Mouse (Mus musculus): ENCODE measurements around the gene Vmn1r179.

DNA sequence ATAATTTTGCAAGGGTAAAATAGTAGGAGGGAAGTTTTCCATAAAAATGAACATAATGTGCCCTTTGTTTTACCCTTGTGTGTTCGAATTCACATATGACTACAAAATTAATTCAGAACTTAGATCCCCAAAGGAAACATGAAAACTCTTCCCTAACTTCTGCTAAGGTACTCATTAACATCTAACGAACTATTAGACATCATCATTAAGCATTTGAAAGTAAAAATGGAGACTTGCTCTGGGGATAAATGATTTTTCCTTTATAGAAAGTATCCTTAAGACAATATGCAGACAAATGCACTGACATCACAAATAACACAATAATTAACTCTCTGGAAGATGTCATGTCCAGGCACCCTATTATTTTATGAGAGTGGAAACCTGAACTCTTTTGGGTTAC, at the start of gene Vmn1r179:
- TF ChIP-seq IRF4 (IDR thresholded peaks at IDR 0.05; ENCODE audit: low read depth, low read length), result no peak
- no peak for TF ChIP-seq MAFK (IDR thresholded peaks at IDR 0.05; ENCODE audit: insufficient replicate concordance, low read length)
- TF ChIP-seq MAZ (IDR thresholded peaks at IDR 0.05; ENCODE audit: low read depth, low read length), result no peak
- TF ChIP-seq KAT2A (IDR thresholded peaks at IDR 0.05; ENCODE audit: insufficient replicate concordance, low read length), result no peak
- no peak for TF ChIP-seq MAX (IDR thresholded peaks at IDR 0.05; ENCODE audit: low read length)
- TF ChIP-seq CTCF (conservative IDR thresholded peaks at IDR 0.05 in 1 of 2, IDR thresholded peaks at IDR 0.05 in 1 of 2; ENCODE audit: low read depth in 2 of 2, low read length in 2 of 2), result no peak
- no peak for TF ChIP-seq EP300 (IDR thresholded peaks at IDR 0.05; ENCODE audit: low read length)
- TF ChIP-seq ZC3H11A (IDR thresholded peaks at IDR 0.05; ENCODE audit: low read depth, low read length), result no peak
- no peak for TF ChIP-seq POLR2A (IDR thresholded peaks at IDR 0.05; ENCODE audit: low read depth, low read length)
- TF ChIP-seq ZNF384 (IDR thresholded peaks at IDR 0.05; ENCODE audit: low read depth, low read length), result no peak
- TF ChIP-seq JUND (conservative IDR thresholded peaks at IDR 0.05; ENCODE audit: low read depth, low read length), result no peak

Measured in CH12.LX (cell line).